Mouse (Mus musculus): ENCODE results near the gene Ccr2.

- no peak for TF ChIP-seq CTCF (IDR thresholded peaks at IDR 0.05; ENCODE audit: extremely low read depth, insufficient read length, insufficient replicate concordance, low read depth, low read length)
- TF ChIP-seq POLR2A (IDR thresholded peaks at IDR 0.05; ENCODE audit: low read depth, low read length) = no peak
Measured at GRCm38 (mm10) chr9:124071506-124071905, 30.2 kb upstream of the Ccr2 start.

Measured in small intestine, adult 2 months (tissue).